Mouse (Mus musculus): ENCODE data around the gene Sim2. TPM values are rescaled to one million over a fixed set of nuclear protein-coding genes. Genes with fewer than 3 reads are reported as not detected.
A peak's percentile ranks its signal among the peaks of the same experiment; 100 is the strongest.

The Sim2 gene
- polyA plus RNA-seq, 1 experiment from 2014 or later: 0.14 TPM

DNA sequence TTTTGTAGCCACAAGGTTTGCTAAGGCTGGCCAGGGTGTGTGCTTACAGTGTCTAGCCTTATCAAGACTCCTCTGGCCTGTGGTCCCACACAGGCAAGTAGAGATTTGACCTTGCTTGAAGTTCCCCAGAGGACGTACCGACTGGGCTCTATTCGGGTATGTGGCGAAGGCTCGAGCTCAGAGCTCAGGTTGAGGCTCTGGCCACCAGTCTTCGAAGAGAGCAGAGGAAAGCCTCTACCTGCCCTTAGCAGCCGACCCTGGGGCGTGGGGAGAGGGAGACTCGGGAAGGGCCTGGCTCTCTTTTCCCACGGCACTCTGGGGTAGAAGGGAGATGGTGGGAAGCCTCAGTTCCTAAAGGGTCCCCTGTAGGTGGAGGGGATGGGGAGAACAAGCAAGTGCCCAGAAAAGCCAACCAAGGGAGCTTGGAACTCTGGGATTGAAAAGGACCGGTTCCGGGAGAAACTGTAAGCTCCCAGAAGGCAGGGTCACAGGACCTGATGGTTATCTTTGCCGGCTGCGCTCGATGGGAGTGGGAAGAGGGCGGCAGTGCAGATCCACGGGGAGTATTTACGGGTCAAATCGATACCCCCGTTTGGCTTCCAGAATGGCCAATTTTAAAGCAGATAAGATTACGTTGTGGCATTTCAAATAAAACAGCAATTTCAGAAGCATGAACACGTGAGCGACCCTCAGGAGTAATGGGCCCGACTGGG, 8.6 kb downstream of the Sim2 start:
- peak; percentile 49 for DNase-seq (ENCODE audit: extremely low spot score, low spot score)
- 1% methylated on average over 24 of the region's 24 CpGs for WGBS
- H3K9me3 ChIP-seq: no peaks in the 10 kb centered on the region
- no peak overlapping the region for H3K4me3 ChIP-seq
- no peak overlapping the region for H3K27ac ChIP-seq
- peaks cover 44% of the 10 kb centered on the region for H3K4me1 ChIP-seq
- peaks cover 100% of the 10 kb centered on the region for H3K27me3 ChIP-seq (ENCODE audit: poor library complexity, severe bottlenecking)
- H3K36me3 ChIP-seq (replicated peaks): no peaks in the 10 kb centered on the region

DNA sequence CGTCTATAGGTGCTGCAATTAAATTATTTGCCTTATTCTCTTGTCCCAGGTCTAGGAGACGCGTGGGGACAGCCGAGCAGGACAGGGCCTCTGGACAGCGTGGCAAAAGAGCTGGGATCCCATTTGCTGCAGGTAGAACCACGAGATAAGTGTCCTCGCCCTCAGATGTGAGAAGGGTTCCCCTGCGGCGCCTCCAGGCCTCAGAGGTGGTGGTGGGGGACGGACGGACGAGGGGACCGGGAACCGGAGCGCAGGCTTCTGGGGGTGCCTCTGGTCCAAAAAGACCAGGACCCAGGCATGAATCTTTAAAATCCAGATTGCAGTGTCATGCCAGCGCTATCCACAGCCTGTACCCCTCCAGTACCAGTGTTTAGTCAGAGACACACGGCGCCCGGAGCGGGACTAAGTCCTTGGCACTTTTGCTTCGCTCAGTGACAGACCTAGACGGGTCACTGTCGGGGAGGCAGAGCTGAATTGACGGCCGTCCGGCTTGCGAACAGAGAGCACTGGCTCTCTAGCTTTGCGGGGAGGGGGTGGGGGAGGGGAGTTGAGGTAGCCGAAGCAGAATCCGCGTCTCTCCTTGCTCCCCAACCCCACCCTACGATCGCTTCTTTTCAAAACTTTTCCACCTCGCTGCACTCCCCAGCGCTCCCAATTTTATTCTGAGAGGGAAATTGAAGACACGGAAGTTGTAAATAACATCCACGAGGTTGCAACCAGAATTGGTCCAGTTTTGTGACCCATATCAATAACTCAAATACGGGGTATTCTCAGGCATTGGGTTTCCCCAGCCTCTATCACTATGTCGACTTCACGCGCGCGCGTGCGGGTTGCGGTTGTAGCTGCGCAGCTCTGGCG, 9.7 kb downstream of the Sim2 start:
- no peak overlapping the region for H3K27ac ChIP-seq
- DNase-seq (ENCODE audit: extremely low spot score, low spot score): peak; percentile 55
- H3K36me3 ChIP-seq (replicated peaks): no peaks in the 10 kb centered on the region
- WGBS: under 1% methylated on average over 46 of the region's 48 CpGs
- no peaks in the 10 kb centered on the region for H3K9me3 ChIP-seq
- H3K27me3 ChIP-seq (ENCODE audit: poor library complexity, severe bottlenecking): peaks cover 100% of the 10 kb centered on the region
- peaks cover 45% of the 10 kb centered on the region for H3K4me1 ChIP-seq
- no peak overlapping the region for H3K4me3 ChIP-seq

- Histone ChIP-seq H3K4me1 (peaks cover 45% of the 10 kb centered on the region), H3K4me3 (no peak overlapping the region), H3K36me3 (replicated peaks) (no peaks in the 10 kb centered on the region), H3K27ac (no peak overlapping the region), H3K9me3 (no peaks in the 10 kb centered on the region), H3K27me3 (ENCODE audit: poor library complexity, severe bottlenecking) (peaks cover 100% of the 10 kb centered on the region)
- under 1% methylated on average over 26 of the region's 26 CpGs for WGBS
- peak; percentile 37 for DNase-seq (ENCODE audit: extremely low spot score, low spot score)
Observed at GRCm38 (mm10) chr16:94095109-94095822, 10.5 kb downstream of the Sim2 start.

DNA sequence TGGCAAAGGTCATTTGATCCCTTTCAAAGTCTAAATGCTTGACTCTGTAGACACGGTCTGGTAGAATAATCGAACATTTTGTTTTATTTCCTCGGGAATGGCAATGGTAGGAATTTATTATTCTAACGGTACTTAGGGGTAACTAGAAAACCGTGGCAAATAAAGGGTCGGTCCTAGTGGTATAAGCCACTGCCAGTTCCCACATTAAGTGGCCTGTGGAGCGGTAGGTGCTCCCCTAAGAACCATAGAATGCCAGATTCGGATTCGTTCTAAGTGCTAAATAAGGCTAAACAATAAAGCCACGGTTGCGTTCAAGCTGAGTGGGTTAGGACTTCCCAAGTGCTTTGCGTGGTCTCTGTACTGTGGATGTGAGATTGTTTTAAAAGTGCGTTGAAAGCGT, 11.7 kb downstream of the Sim2 start:
- Histone ChIP-seq H3K4me3 (no peak overlapping the region), H3K9me3 (no peaks in the 10 kb centered on the region), H3K27me3 (ENCODE audit: poor library complexity, severe bottlenecking) (peaks cover 100% of the 10 kb centered on the region), H3K27ac (no peak overlapping the region), H3K36me3 (replicated peaks) (no peaks in the 10 kb centered on the region), H3K4me1 (peaks cover 45% of the 10 kb centered on the region)
- WGBS: 1% methylated on average over 14 of the region's 14 CpGs
- no peak for DNase-seq (ENCODE audit: extremely low spot score, low spot score)

GRCm38 (mm10) chr16:94097724-94098455, 13.2 kb downstream of the Sim2 start:
- 2% methylated on average over 12 of the region's 12 CpGs for WGBS
- DNase-seq (ENCODE audit: extremely low spot score, low spot score): peak; percentile 58

GRCm38 (mm10) chr16:94113160-94113559, 28.4 kb downstream of the Sim2 start:
- Histone ChIP-seq H3K27me3 (ENCODE audit: poor library complexity, severe bottlenecking) (peaks cover 62% of the 10 kb centered on the region), H3K4me3 (no peak overlapping the region), H3K4me1 (0 out of 2 replicates have a peak, but pooled peaks cover 4% of the 10 kb centered on the region), H3K36me3 (replicated peaks) (no peaks in the 10 kb centered on the region), H3K9me3 (no peaks in the 10 kb centered on the region), H3K27ac (no peak overlapping the region)
- no peak for DNase-seq (ENCODE audit: extremely low spot score, low spot score)
- WGBS: 89% methylated on average over 7 of the region's 7 CpGs

More at GRCm38 (mm10) chr16:94097724-94098455, 13.2 kb downstream of the Sim2 start:
- Histone ChIP-seq H3K9me3 (no peaks in the 10 kb centered on the region), H3K27me3 (ENCODE audit: poor library complexity, severe bottlenecking) (peaks cover 93% of the 10 kb centered on the region), H3K4me3 (peak overlapping the region; percentile 16), H3K4me1 (peaks cover 39% of the 10 kb centered on the region), H3K36me3 (replicated peaks) (no peaks in the 10 kb centered on the region), H3K27ac (no peak overlapping the region)

DNA sequence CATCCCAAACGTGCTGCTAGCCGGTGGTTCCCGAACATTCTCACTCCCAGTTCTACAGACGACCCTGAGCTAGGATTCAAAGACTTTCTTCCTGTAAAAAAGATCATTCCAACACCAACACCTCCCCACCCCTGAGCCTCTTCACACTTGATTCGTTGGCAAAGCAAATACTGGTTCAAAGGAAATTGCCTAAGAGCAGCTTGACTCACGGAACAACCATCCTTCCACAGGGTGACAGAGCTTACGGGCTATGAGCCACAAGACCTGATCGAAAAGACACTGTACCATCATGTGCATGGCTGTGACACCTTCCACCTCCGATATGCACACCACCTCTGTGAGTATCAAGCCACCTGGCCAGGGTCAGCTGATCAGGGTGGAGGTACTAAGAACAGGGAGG, 30.0 kb downstream of the Sim2 start:
- H3K27me3 ChIP-seq (ENCODE audit: poor library complexity, severe bottlenecking): peaks cover 66% of the 10 kb centered on the region

DNA sequence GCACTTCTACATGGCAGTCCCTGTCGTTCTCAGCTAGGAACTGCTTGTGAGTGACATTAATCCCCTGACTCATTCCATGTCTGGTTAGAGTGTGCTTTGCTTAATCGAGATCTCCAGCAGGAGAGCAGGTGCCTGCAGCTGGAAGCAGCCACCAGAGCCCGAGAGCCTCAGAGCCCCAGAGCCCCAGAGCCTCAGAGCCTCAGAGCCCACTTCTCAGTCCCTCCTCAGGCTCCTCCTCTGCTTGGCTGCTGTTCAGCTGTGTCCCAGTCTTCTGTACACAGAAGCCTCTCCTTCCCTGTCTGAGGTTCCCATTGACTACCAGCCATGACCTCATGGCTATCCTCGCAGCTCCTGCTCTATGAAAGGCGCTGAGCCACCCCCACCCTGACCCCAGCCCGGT, 32.6 kb downstream of the Sim2 start:
- Histone ChIP-seq H3K9me3 (no peaks in the 10 kb centered on the region), H3K4me1 (peaks cover 17% of the 10 kb centered on the region; the same call in 1 of the 2 replicates), H3K27ac (no peak overlapping the region), H3K4me3 (no peak overlapping the region), H3K36me3 (replicated peaks) (no peaks in the 10 kb centered on the region), H3K27me3 (ENCODE audit: poor library complexity, severe bottlenecking) (peaks cover 91% of the 10 kb centered on the region)
- DNase-seq (ENCODE audit: extremely low spot score, low spot score): no peak
- 72% methylated on average over 6 of the region's 6 CpGs for WGBS

More for the DNA sequence above, 30.0 kb downstream of the Sim2 start:
- Histone ChIP-seq H3K27ac (no peak overlapping the region), H3K4me3 (no peak overlapping the region), H3K9me3 (no peaks in the 10 kb centered on the region), H3K4me1 (0 out of 2 replicates have a peak, but pooled peaks cover 4% of the 10 kb centered on the region), H3K36me3 (replicated peaks) (no peaks in the 10 kb centered on the region)
- no peak for DNase-seq (ENCODE audit: extremely low spot score, low spot score)
- 81% methylated on average over 9 of the region's 9 CpGs for WGBS

DNA sequence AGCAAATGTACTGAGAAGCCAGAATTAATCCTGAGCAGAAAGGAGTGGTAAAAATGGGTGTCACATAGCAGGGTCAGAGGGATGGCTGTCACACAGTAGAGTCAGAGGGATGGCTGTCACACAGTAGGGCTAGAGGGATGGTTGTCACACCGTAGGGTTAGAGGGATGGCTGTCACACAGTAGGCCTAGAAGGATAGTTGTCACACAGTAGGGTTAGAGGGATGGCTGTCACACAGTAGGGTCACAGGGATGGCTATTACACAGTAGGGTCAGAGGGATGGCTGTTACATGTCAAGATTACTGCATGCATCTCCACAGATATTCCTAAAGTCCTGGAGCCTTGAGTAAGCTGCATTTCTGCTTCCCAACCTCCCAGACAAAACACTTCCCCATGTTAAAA, 33.7 kb downstream of the Sim2 start:
- Histone ChIP-seq H3K36me3 (replicated peaks) (no peaks in the 10 kb centered on the region), H3K27ac (no peak overlapping the region), H3K27me3 (ENCODE audit: poor library complexity, severe bottlenecking) (peaks cover 91% of the 10 kb centered on the region), H3K4me3 (no peak overlapping the region), H3K4me1 (peaks cover 17% of the 10 kb centered on the region; the same call in 1 of the 2 replicates), H3K9me3 (no peaks in the 10 kb centered on the region)
- no peak for DNase-seq (ENCODE audit: extremely low spot score, low spot score)
- WGBS: 97% methylated on average over 1 of the region's 1 CpGs

DNA sequence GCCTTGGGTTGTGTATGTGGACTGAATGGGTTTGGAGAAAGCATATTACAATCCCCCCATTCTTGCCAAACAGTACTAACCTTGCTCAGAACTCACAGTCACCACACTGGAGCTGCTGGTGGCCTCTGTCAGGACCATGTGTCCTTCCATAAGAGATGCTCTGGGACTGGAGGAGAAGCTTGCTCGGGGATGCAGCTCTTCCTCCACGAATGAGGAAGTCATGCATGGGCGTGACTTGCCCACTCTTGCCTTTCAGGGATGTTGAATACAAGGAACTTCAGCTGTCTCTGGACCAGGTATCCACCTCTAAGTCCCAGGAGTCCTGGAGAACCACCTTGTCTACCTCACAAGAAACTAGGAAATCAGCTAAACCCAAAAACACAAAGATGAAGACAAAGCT, 37.6 kb downstream of the Sim2 start:
- WGBS: 91% methylated on average over 3 of the region's 3 CpGs
- Histone ChIP-seq H3K9me3 (no peaks in the 10 kb centered on the region), H3K27me3 (ENCODE audit: poor library complexity, severe bottlenecking) (peaks cover 98% of the 10 kb centered on the region), H3K4me1 (peaks cover 34% of the 10 kb centered on the region), H3K36me3 (replicated peaks) (no peaks in the 10 kb centered on the region), H3K4me3 (no peak overlapping the region), H3K27ac (no peak overlapping the region)
- no peak for DNase-seq (ENCODE audit: extremely low spot score, low spot score)

DNA sequence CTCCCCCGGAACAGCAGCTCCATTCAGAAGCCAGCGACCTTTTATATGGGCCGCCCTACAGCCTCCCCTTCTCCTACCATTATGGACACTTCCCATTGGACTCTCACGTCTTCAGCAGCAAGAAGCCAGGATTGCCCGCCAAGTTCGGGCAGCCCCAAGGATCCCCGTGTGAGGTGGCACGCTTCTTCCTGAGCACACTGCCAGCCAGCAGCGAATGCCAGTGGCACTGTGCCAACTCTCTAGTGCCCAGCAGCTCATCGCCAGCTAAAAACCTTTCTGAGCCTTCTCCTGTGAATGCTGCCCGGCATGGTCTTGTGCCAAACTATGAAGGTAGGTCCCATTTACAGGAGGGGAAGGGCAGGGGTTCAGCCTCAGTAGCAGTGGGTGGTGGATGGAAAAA, 38.5 kb downstream of the Sim2 start:
- H3K27ac ChIP-seq: no peak overlapping the region
- no peaks in the 10 kb centered on the region for H3K9me3 ChIP-seq
- peaks cover 96% of the 10 kb centered on the region for H3K27me3 ChIP-seq (ENCODE audit: poor library complexity, severe bottlenecking)
- no peaks in the 10 kb centered on the region for H3K36me3 ChIP-seq (replicated peaks)
- no peak overlapping the region for H3K4me3 ChIP-seq
- H3K4me1 ChIP-seq: peaks cover 41% of the 10 kb centered on the region
- WGBS: 88% methylated on average over 11 of the region's 11 CpGs
- DNase-seq (ENCODE audit: extremely low spot score, low spot score): no peak
